Mouse (Mus musculus) intestine, embryonic 15.5 days (tissue): ENCODE results near the gene Mrgprg. TPM values are rescaled to one million over a fixed set of nuclear protein-coding genes. Genes with fewer than 3 reads are reported as not detected.

Experiments
- ATAC-seq: fragments of 200-750 bp; cut with Nextera tagmentation; 2 replicates; pipeline ENCODE4 v1.8.0; 2017; ENCODE audit warnings: moderate TSS enrichment, moderate library complexity
- H3K27ac ChIP-seq: fragments of 300-500 bp; sonication (generic); 2 replicates; pipeline ENCODE4 v1.5.1; 2015; ENCODE audit warnings: mild to moderate bottlenecking, inconsistent platforms
- H3K27me3 ChIP-seq: fragments of 300-500 bp; sonication (generic); replicated peaks from 2 replicates; pipeline ENCODE4 v1.6.1; 2015; ENCODE audit warnings: inconsistent platforms
- H3K36me3 ChIP-seq: fragments of 300-500 bp; sonication (generic); 2 replicates; pipeline ENCODE4 v1.6.1; 2015; ENCODE audit warnings: inconsistent platforms
- H3K4me1 ChIP-seq: fragments of 300-500 bp; sonication (generic); replicated peaks from 2 replicates; pipeline ENCODE4 v1.6.1; 2015; ENCODE audit warnings: inconsistent platforms
- H3K4me2 ChIP-seq: fragments of 300-500 bp; sonication (generic); replicated peaks from 2 replicates; pipeline ENCODE4 v1.6.1; 2015; ENCODE audit warnings: mild to moderate bottlenecking, inconsistent platforms
- H3K4me3 ChIP-seq: fragments of 300-500 bp; sonication (generic); replicated peaks from 2 replicates; pipeline ENCODE4 v1.5.1; 2015; ENCODE audit warnings: inconsistent platforms
- H3K9ac ChIP-seq: fragments of 300-500 bp; sonication (generic); 2 replicates; pipeline ENCODE4 v1.6.1; 2015; ENCODE audit warnings: inconsistent platforms
- H3K9me3 ChIP-seq: fragments of 300-500 bp; sonication (generic); 2 replicates; pipeline ENCODE4 v1.6.1; 2016; ENCODE audit warnings: inconsistent platforms
- WGBS: fragments of 180-500 bp; shearing (Covaris S2); methylation state at CpG from one replicate; pipeline ENCODE4 v1.1.7; 2015; 5-methylcytosine and 5-hydroxymethylcytosine counted together
- polyA plus RNA-seq: library from polyadenylated mRNA; unstranded; fragments of >200 nt; fragmentation: Nextera tagmentation; extraction: Ambion mirVana; gene quantifications from 2 replicates; pipeline ENCODE4 v1.2.1, GENCODE M21; 2015

Gene Mrgprg
- polyA plus RNA-seq, 1 experiment from 2014 or later: not detected

GRCm38 (mm10) chr7:143776137-143776536 lies 9.3 kb upstream of the Mrgprg start:
- 24% methylated on average over 3 of the region's 3 CpGs for WGBS
- 0 out of 2 replicates have a peak, but pooled peaks cover 2% of the 10 kb centered on the region for H3K4me1 ChIP-seq
- no peaks in the 10 kb centered on the region for H3K9me3 ChIP-seq
- H3K27me3 ChIP-seq: no peaks in the 10 kb centered on the region
- no peaks in the 10 kb centered on the region for H3K36me3 ChIP-seq
- H3K4me3 ChIP-seq: no peak overlapping the region
- no peak overlapping the region for H3K4me2 ChIP-seq
- ATAC-seq: peak; percentile 79
- no peak overlapping the region for H3K27ac ChIP-seq
- no peak overlapping the region for H3K9ac ChIP-seq

- Histone ChIP-seq H3K9me3 (no peaks in the 10 kb centered on the region), H3K4me2 (no peak overlapping the region), H3K4me1 (peaks cover 5% of the 10 kb centered on the region; the same call in 1 of the 2 replicates), H3K9ac (no peak overlapping the region), H3K27ac (no peak overlapping the region), H3K36me3 (no peaks in the 10 kb centered on the region), H3K27me3 (peaks cover 17% of the 10 kb centered on the region), H3K4me3 (no peak overlapping the region)
- 18% methylated on average over 1 of the region's 1 CpGs for WGBS
- no peak for ATAC-seq
These were observed 2.7 kb upstream of the Mrgprg start for GRCm38 (mm10) chr7:143769461-143769860.

- Histone ChIP-seq H3K9ac (no peak overlapping the region), H3K4me1 (peaks cover 5% of the 10 kb centered on the region; the same call in 1 of the 2 replicates), H3K27ac (no peak overlapping the region), H3K4me2 (no peak overlapping the region), H3K36me3 (no peaks in the 10 kb centered on the region), H3K27me3 (peaks cover 22% of the 10 kb centered on the region), H3K4me3 (no peak overlapping the region), H3K9me3 (no peaks in the 10 kb centered on the region)
- ATAC-seq: peak; percentile 57
- WGBS: 54% methylated on average over 6 of the region's 6 CpGs
These were observed 1.5 kb upstream of the Mrgprg start for GRCm38 (mm10) chr7:143768267-143768666.

GRCm38 (mm10) chr7:143764876-143765530 lies 1.8 kb downstream of the Mrgprg start:
- no peaks in the 10 kb centered on the region for H3K36me3 ChIP-seq
- H3K4me2 ChIP-seq: no peak overlapping the region
- H3K4me1 ChIP-seq: peaks cover 5% of the 10 kb centered on the region; the same call in 1 of the 2 replicates
- H3K9ac ChIP-seq: no peak overlapping the region
- H3K27me3 ChIP-seq: peaks cover 22% of the 10 kb centered on the region
- no peaks in the 10 kb centered on the region for H3K9me3 ChIP-seq
- WGBS: 71% methylated on average over 19 of the region's 19 CpGs
- no peak for ATAC-seq
- H3K27ac ChIP-seq: no peak overlapping the region
- H3K4me3 ChIP-seq: no peak overlapping the region

GRCm38 (mm10) chr7:143763794-143764193 lies 3.0 kb downstream of the Mrgprg start:
- Histone ChIP-seq H3K4me2 (no peak overlapping the region), H3K4me1 (peaks cover 5% of the 10 kb centered on the region; the same call in 1 of the 2 replicates), H3K27ac (no peak overlapping the region), H3K9me3 (no peaks in the 10 kb centered on the region), H3K9ac (no peak overlapping the region), H3K36me3 (no peaks in the 10 kb centered on the region), H3K27me3 (peaks cover 22% of the 10 kb centered on the region), H3K4me3 (no peak overlapping the region)
- peak; percentile 39 for ATAC-seq
- 15% methylated on average over 3 of the region's 3 CpGs for WGBS

GRCm38 (mm10) chr7:143758956-143759355 lies 7.8 kb downstream of the Mrgprg start:
- peaks cover 12% of the 10 kb centered on the region for H3K4me1 ChIP-seq
- no peaks in the 10 kb centered on the region for H3K36me3 ChIP-seq
- H3K27ac ChIP-seq: no peak overlapping the region
- H3K9ac ChIP-seq: no peak overlapping the region
- H3K27me3 ChIP-seq: 0 out of 2 replicates have a peak, but pooled peaks cover 11% of the 10 kb centered on the region
- 73% methylated on average over 3 of the region's 3 CpGs for WGBS
- no peak for ATAC-seq
- no peak overlapping the region for H3K4me2 ChIP-seq
- H3K4me3 ChIP-seq: no peak overlapping the region
- H3K9me3 ChIP-seq: no peaks in the 10 kb centered on the region

- Histone ChIP-seq H3K27me3 (0 out of 2 replicates have a peak, but pooled peaks cover 11% of the 10 kb centered on the region), H3K4me2 (peak overlapping the region; percentile 91)
- WGBS: 69% methylated on average over 3 of the region's 3 CpGs
These were observed 9.1 kb downstream of the Mrgprg start for GRCm38 (mm10) chr7:143757696-143758095.

GRCm38 (mm10) chr7:143757027-143757390 lies 9.8 kb downstream of the Mrgprg start:
- peak; percentile 93 for ATAC-seq

More at GRCm38 (mm10) chr7:143757696-143758095, 9.1 kb downstream of the Mrgprg start:
- H3K9ac ChIP-seq: no peak overlapping the region
- H3K4me1 ChIP-seq: peaks cover 12% of the 10 kb centered on the region
- H3K27ac ChIP-seq: no peak overlapping the region
- no peak overlapping the region for H3K4me3 ChIP-seq
- no peak for ATAC-seq
- no peaks in the 10 kb centered on the region for H3K36me3 ChIP-seq
- no peaks in the 10 kb centered on the region for H3K9me3 ChIP-seq

GRCm38 (mm10) chr7:143756125-143757026 lies 10.4 kb downstream of the Mrgprg start, which contains the start of gene Osbpl5:
Osbpl5 (minus strand) TSS chr7:143756985.
- peak; percentile 18 for ATAC-seq
- 23% methylated on average over 22 of the region's 22 CpGs for WGBS
- peak within 1 kb of the TSS; percentile 37 for H3K4me3 ChIP-seq
- H3K27ac ChIP-seq: no peak within 1 kb of the TSS
- H3K36me3 ChIP-seq: no peaks in the 10 kb centered on the region
- H3K4me1 ChIP-seq: peaks cover 12% of the 10 kb centered on the region
- no peaks in the 10 kb centered on the region for H3K9me3 ChIP-seq
- H3K9ac ChIP-seq: peak within 1 kb of the TSS; percentile 44; the same call in 1 of the 2 replicates
- peak within 1 kb of the TSS; percentile 91 for H3K4me2 ChIP-seq
- H3K27me3 ChIP-seq: 0 out of 2 replicates have a peak, but pooled peaks cover 11% of the 10 kb centered on the region

More at GRCm38 (mm10) chr7:143757027-143757390, 9.8 kb downstream of the Mrgprg start:
- H3K27ac ChIP-seq: no peak overlapping the region
- peak overlapping the region; percentile 44; the same call in 1 of the 2 replicates for H3K9ac ChIP-seq
- peaks cover 12% of the 10 kb centered on the region for H3K4me1 ChIP-seq
- under 1% methylated on average over 15 of the region's 15 CpGs for WGBS
- H3K4me2 ChIP-seq: peak overlapping the region; percentile 91
- peak overlapping the region; percentile 37 for H3K4me3 ChIP-seq
- no peaks in the 10 kb centered on the region for H3K9me3 ChIP-seq
- 0 out of 2 replicates have a peak, but pooled peaks cover 11% of the 10 kb centered on the region for H3K27me3 ChIP-seq
- H3K36me3 ChIP-seq: no peaks in the 10 kb centered on the region

- H3K9me3 ChIP-seq: no peaks in the 10 kb centered on the region
- no peak for ATAC-seq
These were observed 11.3 kb downstream of the Mrgprg start for GRCm38 (mm10) chr7:143755357-143756124.

GRCm38 (mm10) chr7:143753990-143754715 lies 12.6 kb downstream of the Mrgprg start:
- Histone ChIP-seq H3K27ac (no peak overlapping the region), H3K36me3 (no peaks in the 10 kb centered on the region), H3K4me3 (no peak overlapping the region), H3K4me1 (peaks cover 12% of the 10 kb centered on the region), H3K27me3 (0 out of 2 replicates have a peak, but pooled peaks cover 11% of the 10 kb centered on the region), H3K9me3 (no peaks in the 10 kb centered on the region), H3K9ac (no peak overlapping the region), H3K4me2 (no peak overlapping the region)
- no peak for ATAC-seq
- WGBS: 38% methylated on average over 5 of the region's 5 CpGs

More at GRCm38 (mm10) chr7:143755357-143756124, 11.3 kb downstream of the Mrgprg start:
- H3K4me1 ChIP-seq: peaks cover 12% of the 10 kb centered on the region
- no peak overlapping the region for H3K4me3 ChIP-seq
- WGBS: 82% methylated on average over 9 of the region's 9 CpGs
- no peak overlapping the region for H3K4me2 ChIP-seq
- H3K36me3 ChIP-seq: no peaks in the 10 kb centered on the region
- 0 out of 2 replicates have a peak, but pooled peaks cover 11% of the 10 kb centered on the region for H3K27me3 ChIP-seq
- H3K9ac ChIP-seq: no peak overlapping the region
- H3K27ac ChIP-seq: no peak overlapping the region
